In the genomic region with DNA sequence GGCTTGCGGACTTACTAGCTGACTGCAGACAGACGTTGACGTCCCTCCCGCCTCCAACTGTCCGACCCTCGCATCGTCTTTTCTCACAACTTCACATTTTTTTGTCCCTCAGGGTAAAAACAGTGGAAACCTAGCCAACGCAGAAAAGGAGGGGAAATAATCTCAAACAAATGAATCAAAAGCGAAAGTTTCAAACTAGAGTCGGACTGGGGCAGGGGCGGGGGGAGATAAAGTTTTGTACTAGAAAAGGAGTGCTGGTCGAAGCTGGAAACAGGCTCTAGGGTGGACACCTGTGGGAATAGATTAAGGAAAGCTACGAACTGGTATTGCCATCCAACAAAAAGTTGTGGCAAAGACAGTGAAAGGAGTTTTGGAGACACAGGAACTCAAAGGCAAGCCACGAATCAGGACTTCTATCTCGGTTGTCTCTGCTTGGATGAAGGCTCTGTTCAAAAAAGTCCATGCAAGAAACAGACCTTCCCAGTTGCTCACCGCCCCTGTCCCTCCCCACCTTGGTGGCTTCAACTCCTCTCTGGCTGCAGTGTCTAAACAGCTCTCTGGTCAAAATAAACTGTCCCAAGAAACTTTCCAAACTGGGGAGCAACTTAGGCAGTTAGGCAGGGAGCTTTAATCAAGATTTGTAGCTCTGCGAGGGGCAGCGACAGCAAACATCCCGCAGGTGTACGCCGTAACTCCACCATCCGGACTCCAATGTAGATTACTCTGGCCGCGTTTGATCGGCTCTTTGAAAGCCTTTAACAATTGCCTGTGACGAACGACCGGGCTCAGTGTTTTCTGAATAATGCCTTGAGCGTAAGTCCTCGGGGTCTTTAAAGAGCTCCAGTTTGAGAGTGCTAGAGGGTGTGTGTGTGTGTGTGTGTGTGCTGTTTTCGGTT, we compare ENCODE assay signal across 9 mouse cellular contexts. TPM values are rescaled to one million over a fixed set of nuclear protein-coding genes. Genes with fewer than 3 reads are reported as not detected.
DNase-seq lines count a peak whose midpoint lies in the region; ATAC-seq and TF ChIP-seq lines count a peak whose summit lies in the region.
"Had no signal": no experiment of that assay in that cellular context is flagged by ENCODE, and none has a peak within 500 bp of the region (broad histone marks: within the 10 kb centered on the region; RNA-seq: fewer than 3 reads in every experiment).

No protein-coding gene starts in this region.

- H3K27me3 ChIP-seq in kidney, embryonic 14.5 days (ENCODE audit: control insufficient read depth, insufficient read depth, low read length), result peaks cover 96% of the 10 kb centered on the region
- peaks cover 54% of the 10 kb centered on the region for H3K27me3 ChIP-seq in hindbrain, embryonic 15.5 days
- H3K27me3 ChIP-seq in midbrain, postnatal 0 days (ENCODE audit: insufficient read depth, low read length), result peaks cover 38% of the 10 kb centered on the region

- H3K9me3 ChIP-seq in kidney, embryonic 14.5 days (ENCODE audit: control insufficient read depth, low read length), result no peaks in the 10 kb centered on the region
- no peaks in the 10 kb centered on the region for H3K9me3 ChIP-seq in hindbrain, embryonic 15.5 days
- H3K9me3 ChIP-seq in midbrain, postnatal 0 days (ENCODE audit: low read length), result no peaks in the 10 kb centered on the region

- peaks cover 5% of the 10 kb centered on the region; the same call in 1 of the 2 replicates for H3K4me1 ChIP-seq in kidney, embryonic 14.5 days (ENCODE audit: control insufficient read depth, insufficient read depth, low read length)
- peaks cover 25% of the 10 kb centered on the region for H3K4me1 ChIP-seq in hindbrain, embryonic 15.5 days (replicated peaks)
- H3K4me1 ChIP-seq in midbrain, postnatal 0 days (ENCODE audit: insufficient read depth, low read length), result 0 out of 2 replicates have a peak, but pooled peaks cover 3% of the 10 kb centered on the region

- no peaks in the 10 kb centered on the region for H3K36me3 ChIP-seq in kidney, embryonic 14.5 days (ENCODE audit: control insufficient read depth, insufficient read depth, low read length)
- H3K36me3 ChIP-seq in hindbrain, embryonic 15.5 days, result no peaks in the 10 kb centered on the region
- no peaks in the 10 kb centered on the region; the same call in 1 of the 2 replicates for H3K36me3 ChIP-seq in midbrain, postnatal 0 days (ENCODE audit: insufficient read depth, low read length)
- H3K36me3 ChIP-seq: G1E had no signal

- peak overlapping the region; percentile 34 for H3K4me2 ChIP-seq in kidney, embryonic 14.5 days (replicated peaks; ENCODE audit: low read depth, low read length)
- H3K4me2 ChIP-seq in hindbrain, embryonic 15.5 days, result peak overlapping the region; percentile 61
- H3K4me2 ChIP-seq in midbrain, postnatal 0 days (ENCODE audit: low read depth, low read length, poor library complexity, severe bottlenecking), result peak overlapping the region; percentile 52

- no peak for TF ChIP-seq CTCF in midbrain, postnatal 0 days (IDR thresholded peaks at IDR 0.05)

- DNase-seq in kidney, postnatal 10 days, result no peak
- peak; percentile 81 for DNase-seq in embryo, embryonic 10.5 days (ENCODE audit: low spot score)
- DNase-seq in midbrain, postnatal 0 days (ENCODE audit: low spot score), result no peak
- DNase-seq in layer of hippocampus, adult 8-10 months (ENCODE audit: low spot score in 2 of 2), result no peak
- DNase-seq in adrenal gland, postnatal 4 days (ENCODE audit: low spot score in 2 of 2), result no peak
- no peak for DNase-seq in gastrocnemius, postnatal 10 days

- no peak overlapping the region for H3K9ac ChIP-seq in kidney, embryonic 14.5 days (ENCODE audit: low read depth, low read length)
- H3K9ac ChIP-seq in hindbrain, embryonic 15.5 days, result peak overlapping the region; percentile 22; the same call in 1 of the 2 replicates
- H3K9ac ChIP-seq in midbrain, postnatal 0 days (replicated peaks; ENCODE audit: low read length, poor library complexity, severe bottlenecking), result peak overlapping the region; percentile 40; the same call in 1 of the 2 replicates

- ATAC-seq in kidney, embryonic 14.5 days (ENCODE audit: low FRiP score, low TSS enrichment), result no peak
- no peak for ATAC-seq in hindbrain, embryonic 15.5 days (ENCODE audit: low FRiP score, low read depth)
- ATAC-seq in midbrain, postnatal 0 days (ENCODE audit: low FRiP score), result 0 out of 2 replicates have a peak, but pooled peaks have one; percentile 12

- peak overlapping the region; percentile 29 for H3K4me3 ChIP-seq in kidney, embryonic 14.5 days (ENCODE audit: low read length)
- H3K4me3 ChIP-seq in hindbrain, embryonic 15.5 days, result peak overlapping the region; percentile 31
- H3K4me3 ChIP-seq in midbrain, postnatal 0 days (ENCODE audit: low read depth, low read length), result peak overlapping the region; percentile 26

- no peak overlapping the region for H3K27ac ChIP-seq in kidney, embryonic 14.5 days (ENCODE audit: low read depth, low read length)
- peak overlapping the region; percentile 87 for H3K27ac ChIP-seq in hindbrain, embryonic 15.5 days (replicated peaks)
- H3K27ac ChIP-seq in midbrain, postnatal 0 days (ENCODE audit: low read depth, low read length), result peak overlapping the region; percentile 73

- under 1% methylated on average over 31 of the region's 31 CpGs for WGBS in kidney, embryonic 14.5 days
- 1% methylated on average over 31 of the region's 31 CpGs for WGBS in hindbrain, embryonic 15.5 days
- WGBS in midbrain, postnatal 0 days, result 4% methylated on average over 31 of the region's 31 CpGs

RNA-seq across cellular contexts. Expression of a gene that starts 14.7 kb away (rescaled TPM):
- polyA plus RNA-seq in kidney, embryonic 14.5 days (2014; fragmentation: Nextera tagmentation; extraction: Ambion mirVana), result not detected in 2 replicates
- 18.3 and 19.2 TPM in 2 replicates for polyA plus RNA-seq in hindbrain, embryonic 15.5 days (2015; fragmentation: Nextera tagmentation; extraction: Ambion mirVana)
- total RNA-seq in midbrain, postnatal 0 days (2014; rRNA removed), result 77.8 and 79.1 TPM in 2 replicates
- 21.6 and 29.7 TPM in 2 replicates for polyA plus RNA-seq in midbrain, postnatal 0 days (2015; fragmentation: Nextera tagmentation; extraction: Ambion mirVana)
- 10 to 100 TPM; 38.6 to 47.2 (median 43.5) TPM for total RNA-seq in layer of hippocampus, adult 8-10 months (2022)
- 1 to 10 TPM in 1 of 2 experiments, under 1 TPM in 1; 0.92 to 1.5 TPM for total RNA-seq in adrenal gland, postnatal 4 days (2021)
- total RNA-seq in gastrocnemius, postnatal 10 days (2021), result under 1 TPM; 0.38 to 0.77 TPM
- polyA plus RNA-seq: G1E had no signal

Comparison
In these comparisons a context has a peak if more than half of its experiments do, and no peak if none do; other contexts are left out.
1. RNA of a gene that starts 14.7 kb away (total RNA-seq): 77.8 to 79.1 TPM in midbrain, postnatal 0 days and 38.6 to 47.2 TPM in layer of hippocampus, adult 8-10 months; 0.92 to 1.5 TPM in adrenal gland, postnatal 4 days and 0.38 to 0.77 TPM in gastrocnemius, postnatal 10 days; every median in the first group is over 10 times any median in the second.
2. Peak in every context shown above with its lines, with median percentiles within 50 percentile points of each other: H3K4me2 ChIP-seq and H3K4me3 ChIP-seq.